Mouse (Mus musculus): ENCODE results near the gene Surf2.

The Surf2 gene

DNA sequence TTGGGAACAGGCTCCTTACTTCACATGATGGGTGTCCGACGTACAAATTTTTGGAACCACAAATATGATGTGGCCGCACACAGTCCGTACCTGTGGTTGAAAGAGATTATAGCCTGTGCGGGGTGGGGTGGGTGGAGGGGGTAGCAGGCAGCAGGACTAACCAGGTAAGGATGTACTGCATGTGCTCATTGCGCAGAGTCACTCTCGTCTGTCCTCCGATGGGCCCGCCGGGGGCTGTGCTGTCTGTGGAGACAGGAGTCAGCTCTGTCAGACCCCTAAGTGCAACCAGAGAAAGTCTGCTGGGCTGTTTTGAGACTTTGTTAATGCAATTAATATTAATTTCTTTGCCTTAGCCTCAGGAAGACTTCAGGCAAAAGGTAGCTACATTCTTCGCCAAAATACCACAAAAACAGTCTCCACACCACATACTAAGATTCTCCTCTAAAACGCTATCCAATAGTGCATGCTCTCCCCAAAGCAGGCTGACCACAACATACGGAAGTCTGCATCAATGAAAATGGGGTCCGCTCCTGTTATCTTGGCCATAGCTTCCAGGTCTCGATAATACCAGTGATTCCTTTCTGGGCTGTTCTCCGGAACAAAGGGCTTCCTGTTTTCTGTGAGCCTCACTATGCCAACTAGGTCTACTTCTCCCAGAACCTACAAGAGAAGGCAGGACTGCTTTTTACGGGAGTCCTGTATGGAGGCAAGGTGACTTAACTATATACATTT lies 2.6 kb upstream of the Surf2 start:
- CTCF ChIA-PET = no interaction called here

DNA sequence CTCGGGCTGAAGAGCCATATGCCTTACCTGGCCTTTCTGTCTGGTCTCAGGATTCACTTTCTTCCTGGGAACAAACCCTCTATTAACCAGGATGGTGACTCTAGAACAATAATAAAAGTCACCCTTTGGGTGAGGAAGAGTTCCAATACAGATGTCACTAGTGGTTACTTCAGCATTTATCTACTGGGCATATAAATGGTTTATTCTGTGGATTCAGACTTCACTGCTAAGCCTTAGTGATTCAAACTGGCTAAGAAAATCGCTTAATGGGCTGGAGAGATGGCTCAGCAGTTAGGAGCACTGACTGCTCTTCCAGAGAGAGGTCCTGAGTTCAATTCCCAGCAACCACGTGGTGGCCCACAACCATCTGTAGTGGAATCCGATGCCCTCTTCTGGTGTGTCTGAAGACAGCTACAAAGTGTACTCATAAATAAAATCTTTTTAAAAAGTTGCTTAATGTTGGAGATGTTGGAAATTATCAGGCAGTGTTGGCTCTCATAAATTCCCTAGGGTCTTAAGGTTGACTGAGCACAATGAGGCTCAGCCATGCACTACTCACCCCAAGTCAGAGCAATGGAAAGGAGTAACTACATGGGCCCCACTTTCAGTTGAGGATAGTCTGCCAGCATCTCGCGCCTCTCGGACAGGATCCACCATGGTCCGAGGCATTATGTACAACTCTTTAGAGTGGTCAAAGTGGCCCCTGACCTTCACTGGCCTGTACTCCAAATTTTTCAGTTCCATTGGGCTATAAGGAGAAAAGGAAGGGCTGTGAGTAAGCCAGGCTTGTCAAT lies 1.8 kb upstream of the Surf2 start:
- CTCF ChIA-PET = no interaction called here

DNA sequence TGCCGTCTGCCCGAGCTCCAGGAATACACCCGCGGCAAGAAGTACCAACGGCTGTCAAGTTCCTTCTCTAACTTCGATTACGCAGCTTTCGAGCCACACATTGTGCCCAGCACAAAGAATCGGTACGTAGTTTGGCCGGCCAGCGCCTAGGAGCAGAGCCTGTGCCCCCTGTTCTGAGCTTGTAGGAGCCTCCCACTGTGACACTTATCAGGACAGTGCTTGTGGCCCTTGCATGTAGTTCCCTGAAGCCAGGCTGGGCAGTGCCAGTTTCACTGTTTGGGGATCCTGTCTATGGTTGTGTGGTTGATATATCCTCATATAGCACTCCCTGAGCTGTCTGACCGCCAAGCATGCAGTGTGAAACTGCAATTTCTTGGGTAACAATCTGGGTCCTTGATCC lies 571 bp downstream of the Surf2 start:
- CTCF ChIA-PET = interaction anchor here (1.0 kb wide), 1 partner anchor 13 kb away, joined by 3 read pairs; no protein-coding TSS in a partner anchor

DNA sequence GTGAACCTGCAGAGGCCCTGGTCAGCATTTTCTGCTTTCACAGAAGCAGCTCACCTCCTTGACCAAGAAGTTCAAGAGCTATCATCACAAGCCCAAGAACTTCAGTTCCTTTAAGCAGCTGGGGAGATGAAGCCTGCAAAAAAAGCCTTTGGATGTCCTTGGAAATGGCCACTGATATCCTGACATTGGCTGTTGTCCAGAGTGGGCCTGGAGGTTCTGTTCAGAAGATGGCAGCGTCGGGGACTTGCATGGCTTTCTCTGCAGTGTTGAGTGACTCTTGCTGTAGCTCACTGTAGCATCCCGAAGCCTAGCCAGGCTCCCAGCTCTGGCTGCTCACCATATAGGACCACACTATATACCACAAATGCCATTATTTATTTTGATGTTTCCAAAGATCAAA lies 3.5 kb downstream of the Surf2 start:
- CTCF ChIA-PET = no interaction called here

DNA sequence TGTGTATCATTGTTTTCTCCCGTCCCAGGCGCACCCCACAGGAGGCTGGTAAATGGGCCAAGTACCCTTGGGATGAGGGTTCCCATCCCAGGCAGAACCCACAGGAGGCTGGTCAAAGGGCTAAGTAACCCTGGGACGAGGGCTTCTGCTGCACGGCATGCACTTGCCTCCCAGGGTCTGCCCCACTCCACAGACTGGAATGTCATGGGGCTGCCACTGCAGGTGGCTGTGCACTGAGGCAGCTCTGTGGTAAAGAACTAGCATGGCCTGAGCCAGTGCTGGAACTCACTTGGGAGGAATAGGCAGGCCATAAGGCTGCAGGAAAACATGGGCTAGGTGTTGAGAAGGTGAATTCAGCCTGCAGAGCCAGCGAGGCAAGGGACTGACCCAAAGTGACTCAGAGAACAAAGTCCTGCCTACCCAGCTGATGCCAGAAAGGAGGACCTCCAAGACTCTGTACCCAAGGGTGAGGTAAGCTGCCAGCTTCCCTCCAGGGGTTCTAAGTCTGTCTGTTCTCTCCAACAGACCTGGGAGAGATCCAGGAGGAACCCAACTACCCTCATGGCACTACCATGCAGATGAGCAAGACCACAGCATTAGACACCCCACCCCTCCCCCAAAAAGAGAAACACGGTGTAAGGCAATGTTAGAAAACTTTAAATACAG lies 4.2 kb downstream of the Surf2 start:
- CTCF ChIA-PET = no interaction called here

DNA sequence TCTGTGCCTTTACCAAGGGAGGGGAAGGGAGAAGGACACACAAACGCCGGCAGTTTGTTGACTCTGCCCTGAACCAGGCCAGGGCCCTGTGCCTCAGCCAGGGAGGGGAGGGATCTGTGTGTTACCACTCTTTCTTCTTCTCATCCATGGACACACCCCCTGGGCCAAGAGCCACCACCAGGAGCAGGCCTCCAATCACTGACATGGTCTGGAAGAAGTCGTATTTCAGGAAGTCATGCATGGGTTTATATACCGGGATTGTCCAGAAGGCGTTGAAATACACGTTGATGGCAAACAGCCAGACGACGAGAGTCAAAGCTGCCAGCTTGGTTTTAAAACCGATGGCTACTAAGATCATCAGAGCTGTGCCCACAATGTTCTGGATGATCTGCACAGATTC lies 5.6 kb downstream of the Surf2 start:
- CTCF ChIA-PET = no interaction called here

DNA sequence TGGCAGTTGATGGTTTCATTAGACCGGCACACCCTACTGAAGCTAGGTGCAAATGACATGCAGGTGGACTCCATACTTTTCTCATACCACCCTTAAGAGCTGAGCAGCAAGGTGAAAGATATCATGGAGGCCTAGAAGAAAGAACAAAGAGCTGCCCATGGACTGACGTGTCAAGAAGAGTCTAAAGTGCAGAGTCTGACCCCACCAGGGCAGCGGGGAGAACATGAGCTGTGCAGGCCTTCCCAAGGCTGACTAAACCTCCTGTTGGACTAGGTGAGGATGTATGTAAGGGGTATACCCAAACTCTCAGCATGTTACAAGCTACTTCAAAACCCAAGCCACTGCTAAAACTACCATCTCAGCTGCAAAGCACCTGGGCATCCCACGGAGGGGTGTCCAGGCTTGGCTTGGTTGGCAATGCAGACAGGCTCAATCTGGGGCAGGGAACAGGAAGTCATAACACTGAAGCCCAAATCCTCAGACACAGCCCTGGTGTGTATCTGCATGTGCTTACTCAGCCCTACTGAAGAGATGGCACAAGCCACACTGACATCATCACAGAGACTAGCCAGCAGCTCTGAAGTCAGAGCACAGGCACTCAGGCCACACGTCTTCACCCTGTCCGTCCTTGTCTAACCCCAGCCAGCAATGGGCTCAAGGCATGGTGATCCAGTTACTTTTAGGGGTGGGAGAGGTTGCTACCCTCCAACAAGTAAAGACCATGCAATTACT lies 11.7 kb downstream of the Surf2 start:
- CTCF ChIA-PET = interaction anchor here (0.6 kb wide), 1 partner anchor 27 kb away, joined by 3 read pairs; no protein-coding TSS in a partner anchor

DNA sequence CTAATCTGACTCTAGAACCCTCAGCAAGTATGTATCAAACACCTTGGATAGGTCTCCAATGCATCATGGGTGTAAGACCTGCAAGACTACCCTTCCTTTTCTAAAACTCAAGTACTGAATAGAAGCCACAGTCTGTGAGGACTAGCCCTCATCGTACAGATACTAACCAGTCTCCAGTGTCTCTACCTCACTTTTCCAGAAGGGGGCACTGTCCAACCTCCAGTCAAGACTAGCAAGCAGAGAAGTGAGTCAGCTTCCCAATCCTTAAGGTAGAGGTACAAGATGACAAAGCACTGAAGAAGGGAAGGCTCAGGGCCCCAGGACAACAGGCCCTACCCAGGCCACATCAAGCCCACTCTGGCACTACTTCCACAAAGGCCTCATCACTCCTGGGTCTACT lies 14.2 kb downstream of the Surf2 start:
- CTCF ChIA-PET = interaction anchor here (0.6 to 1.0 kb wide), 2 partner anchors 14 to 108 kb away, joined by 3 read pairs; partner anchors contain the start of gene Surf1

DNA sequence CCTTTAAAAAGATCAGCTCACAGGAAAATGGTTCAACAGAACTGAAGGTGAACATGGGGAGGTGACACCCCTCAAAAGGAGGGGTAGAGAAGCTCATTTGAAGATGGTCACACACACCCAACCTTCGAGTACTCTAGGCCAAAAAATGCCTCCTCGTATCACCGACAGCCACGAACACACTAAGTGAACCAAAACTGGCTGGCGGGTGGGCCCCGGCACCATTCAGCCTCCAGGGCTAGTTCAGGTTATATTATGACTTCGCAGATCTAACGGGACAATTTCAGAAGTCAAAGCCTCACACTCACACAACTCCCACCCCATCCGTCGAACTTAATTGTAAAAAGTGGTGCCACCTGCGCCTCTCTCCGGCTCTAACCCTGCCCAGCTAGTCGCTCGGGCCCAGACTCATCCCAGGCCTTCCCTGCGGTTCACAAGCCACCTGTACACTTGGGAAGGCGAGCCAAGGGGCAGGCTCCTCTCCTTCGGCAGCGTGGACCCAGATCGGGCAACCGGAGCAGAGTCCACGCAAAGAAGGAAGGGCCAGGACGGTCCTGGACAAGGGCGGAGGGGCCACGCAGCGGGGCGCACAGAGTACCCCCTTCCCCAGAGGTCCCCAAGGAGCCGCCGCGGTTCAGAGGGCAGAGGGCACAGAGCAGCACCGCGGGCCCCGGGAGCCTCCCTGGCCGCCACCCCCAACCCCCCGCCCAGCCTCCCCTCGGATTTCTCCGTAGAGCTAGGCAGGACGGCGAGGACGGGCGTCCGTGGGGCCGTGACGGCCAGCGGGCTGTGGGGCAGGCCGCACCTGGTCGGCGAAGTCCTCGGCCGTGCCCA lies 16.5 kb downstream of the Surf2 start:
- CTCF ChIA-PET = interaction anchor here (0.6 kb wide), 1 partner anchor 14 kb away, joined by 3 read pairs; no protein-coding TSS in a partner anchor

DNA sequence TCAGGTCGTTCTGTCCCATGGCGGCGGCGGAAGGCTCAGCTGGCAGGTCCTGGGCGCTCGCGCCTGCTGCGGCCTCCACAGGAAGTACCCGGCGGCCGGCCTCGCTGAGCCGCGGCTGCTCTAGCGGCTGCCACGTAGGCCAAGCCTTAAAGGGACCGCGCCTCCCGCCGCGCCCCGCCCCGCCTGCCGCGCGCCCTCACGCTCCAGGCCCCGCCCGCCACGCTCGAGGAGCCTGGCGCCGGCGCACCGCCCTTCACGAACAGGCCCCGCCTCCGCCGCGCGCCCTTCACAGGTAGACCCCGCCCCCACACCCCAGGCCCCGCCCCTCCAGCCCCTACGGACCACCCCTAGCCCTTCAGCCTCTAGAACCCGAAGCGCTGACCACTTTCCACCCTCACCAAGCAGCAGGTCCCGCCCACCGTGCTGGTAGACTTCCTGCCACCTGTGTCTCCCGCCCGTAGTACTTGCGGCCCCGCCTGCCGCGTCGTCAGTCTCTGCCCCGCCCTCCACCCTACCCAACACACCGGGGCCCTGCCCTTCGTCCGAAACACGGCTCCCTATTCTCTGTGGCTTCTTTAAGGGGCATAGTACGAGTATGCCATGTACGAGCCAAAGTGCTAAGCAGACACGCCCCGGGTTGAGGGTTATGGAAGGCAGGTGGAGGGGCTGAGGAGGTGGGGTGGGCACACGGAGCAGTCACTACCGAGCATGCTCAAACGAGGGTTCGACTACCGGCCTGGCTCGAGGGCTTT lies 17.3 kb downstream of the Surf2 start, which contains the start of the genes Surf4 and Stkld1:
Gene Surf4 (minus strand): TSS at position 625 of the 752 bp plus-strand sequence.
Gene Stkld1 (plus strand): TSS at position 744 of the 752 bp plus-strand sequence.
- CTCF ChIA-PET = interaction anchor here (0.6 kb wide), 1 partner anchor 15 kb away, joined by 3 read pairs; no protein-coding TSS in a partner anchor

DNA sequence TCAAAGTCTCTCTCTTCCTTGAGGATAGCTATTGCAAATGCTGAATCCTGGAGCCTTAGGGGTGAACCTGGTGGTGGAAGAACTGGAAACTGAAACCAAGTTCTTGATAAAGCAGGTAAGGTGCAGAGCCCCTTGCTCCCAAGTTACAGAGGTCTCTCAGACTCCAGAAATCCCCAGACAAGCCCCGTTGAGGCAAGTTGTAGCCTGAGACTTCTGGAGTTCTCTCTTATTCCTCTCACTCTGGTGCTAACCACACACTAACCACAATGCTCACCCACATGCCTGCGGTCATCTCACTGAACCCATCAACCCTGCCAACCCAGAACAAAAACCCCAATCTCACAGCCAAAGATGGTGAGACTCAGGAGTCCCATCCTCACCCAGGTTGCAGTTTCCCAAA lies 19.1 kb downstream of the Surf2 start:
- CTCF ChIA-PET = interaction anchor here (0.7 kb wide), 1 partner anchor 370 kb away, joined by 4 read pairs; no protein-coding TSS in a partner anchor

DNA sequence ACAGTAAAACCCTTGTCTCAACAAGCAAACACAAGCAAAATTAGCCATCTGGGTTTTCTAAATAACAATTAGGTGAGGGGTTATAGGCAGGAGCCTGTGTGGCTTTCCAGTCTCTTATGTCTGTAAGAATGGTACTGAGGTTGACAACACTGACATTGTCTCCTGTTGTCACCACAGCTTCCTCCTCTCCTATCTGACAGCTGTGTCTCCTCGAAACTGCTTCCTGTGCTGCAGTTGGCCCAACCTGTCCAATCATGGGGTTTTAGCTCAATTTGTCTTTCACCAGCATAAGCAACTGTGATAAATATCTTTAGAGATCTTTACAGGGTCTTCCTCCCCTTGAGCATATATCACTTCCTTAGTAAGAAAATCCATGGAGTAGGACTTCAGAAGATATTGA lies 20.3 kb downstream of the Surf2 start:
- CTCF ChIA-PET = interaction anchor here (0.8 kb wide), 1 partner anchor 499 kb away, joined by 3 read pairs; no protein-coding TSS in a partner anchor

DNA sequence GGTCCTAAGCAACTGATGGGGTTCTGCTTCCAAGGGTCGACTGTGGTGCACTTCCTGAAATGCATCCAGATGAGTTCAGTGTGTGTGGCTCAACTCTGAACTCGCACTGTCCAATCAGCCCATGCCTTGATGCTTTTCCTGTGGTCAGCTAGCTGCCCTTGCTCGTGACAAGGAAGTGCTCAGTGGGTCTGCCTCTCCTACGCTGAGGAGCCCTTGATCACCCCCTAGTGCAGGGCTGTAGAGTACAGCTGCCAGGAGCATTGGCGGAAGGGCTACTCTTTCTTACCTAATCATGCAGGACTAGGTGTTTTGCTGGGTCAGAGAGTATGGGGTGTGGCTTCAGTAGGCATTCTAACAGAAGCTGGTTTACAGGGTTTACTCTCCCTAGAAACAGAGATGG lies 25.4 kb downstream of the Surf2 start:
- CTCF ChIA-PET = no interaction called here

DNA sequence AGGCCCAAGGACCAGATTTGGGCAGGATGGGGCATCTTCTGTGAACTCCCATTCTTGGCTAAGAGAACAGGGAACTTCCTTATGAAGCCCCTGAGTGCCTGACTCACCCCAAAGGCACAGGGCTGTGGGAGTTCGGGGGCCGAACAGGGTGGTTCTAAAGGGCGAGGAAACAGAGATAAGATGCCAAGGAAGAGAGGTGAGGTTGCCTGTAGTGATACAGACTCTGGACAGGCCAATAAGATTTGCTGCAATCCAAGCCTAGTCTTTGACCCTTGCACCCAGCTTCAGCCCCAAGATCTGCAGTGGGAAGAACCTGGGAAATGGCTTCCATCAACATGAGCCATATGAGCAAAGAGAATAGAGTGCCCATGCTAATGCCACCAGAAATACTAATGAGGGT lies 27.1 kb downstream of the Surf2 start:
- CTCF ChIA-PET = no interaction called here

DNA sequence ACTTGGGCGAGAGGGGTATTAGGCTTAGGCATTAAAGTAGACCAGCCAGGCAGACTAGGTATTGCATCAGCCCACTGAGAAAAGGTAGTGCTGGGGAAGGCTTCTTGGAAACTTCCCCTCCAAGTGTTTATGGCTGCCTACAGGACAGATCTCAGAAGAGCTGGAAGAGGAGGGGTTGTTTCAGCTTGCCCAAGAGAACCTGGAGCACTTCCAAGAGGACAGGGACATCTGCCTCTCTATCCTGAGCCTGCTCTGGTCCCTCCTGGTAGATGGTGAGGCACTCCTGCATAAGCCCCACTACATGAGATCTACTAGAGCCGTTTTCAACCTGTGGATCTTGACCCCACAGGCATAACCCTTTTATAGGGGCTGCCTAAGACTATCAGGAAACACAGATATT lies 34.2 kb downstream of the Surf2 start:
- CTCF ChIA-PET = no interaction called here

DNA sequence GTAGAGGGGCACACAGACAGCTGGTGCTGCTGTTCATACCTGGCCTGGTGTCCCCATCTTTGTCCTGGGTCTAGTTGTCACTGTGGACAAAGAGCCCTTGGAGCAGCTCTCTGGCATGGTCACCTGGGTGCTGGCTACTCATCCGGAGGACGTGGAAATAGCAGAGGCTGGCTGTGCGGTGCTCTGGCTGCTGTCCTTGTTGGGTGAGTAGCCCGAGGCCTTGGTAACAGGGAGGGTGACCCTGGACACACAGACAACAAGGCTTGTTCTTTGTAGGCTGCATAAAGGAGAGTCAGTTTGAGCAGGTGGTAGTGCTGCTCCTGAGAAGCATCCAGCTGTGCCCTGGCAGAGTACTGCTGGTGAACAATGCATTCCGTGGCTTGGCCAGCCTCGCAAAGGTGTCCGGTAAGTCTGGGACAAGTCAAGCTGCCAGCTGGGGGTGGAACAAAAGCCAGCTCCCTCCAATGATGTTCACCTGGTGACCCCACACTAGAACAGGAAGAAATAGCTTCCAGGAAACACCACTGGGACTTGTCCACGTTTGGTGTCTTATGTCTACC lies 35.3 kb downstream of the Surf2 start:
- CTCF ChIA-PET = no interaction called here

DNA sequence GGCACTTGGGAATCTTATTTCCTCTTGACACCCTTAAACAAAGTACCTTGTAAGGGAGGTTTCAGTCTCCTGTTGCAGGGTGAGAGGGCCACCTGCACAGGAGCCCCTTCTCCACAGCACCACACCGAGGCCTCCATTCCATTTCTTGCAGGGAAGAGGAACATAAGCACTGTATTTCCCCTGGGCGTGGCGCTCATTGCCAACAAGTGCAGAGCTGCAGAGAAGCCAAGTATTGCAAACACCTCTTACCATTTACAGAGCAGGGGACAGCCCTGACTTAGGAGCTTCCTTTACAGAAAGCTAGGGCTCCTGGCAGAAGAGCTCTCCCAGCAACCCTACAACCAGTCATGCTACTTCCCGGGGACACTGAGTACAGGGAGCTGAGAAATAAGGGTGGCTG lies 36.0 kb downstream of the Surf2 start:
- CTCF ChIA-PET = no interaction called here

DNA sequence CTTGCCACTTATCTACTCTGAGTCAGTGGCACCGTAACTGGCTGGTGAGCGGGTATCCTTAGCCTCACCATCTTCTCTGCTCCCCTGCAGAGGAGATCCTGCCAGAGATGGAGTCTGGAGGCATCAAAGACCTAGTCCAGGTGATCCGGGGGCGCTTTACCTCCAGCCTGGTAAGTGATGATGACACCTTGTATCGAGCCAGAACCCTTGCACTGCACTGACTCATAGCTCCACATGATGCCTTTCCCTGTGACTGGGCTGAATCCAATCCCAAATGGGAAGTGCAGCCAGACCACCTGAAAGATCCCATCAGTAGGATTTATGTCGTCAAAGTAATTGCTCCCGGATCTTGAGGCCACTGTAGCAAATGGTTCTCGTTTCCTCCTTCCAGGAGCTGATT lies 36.7 kb downstream of the Surf2 start:
- CTCF ChIA-PET = no interaction called here

DNA sequence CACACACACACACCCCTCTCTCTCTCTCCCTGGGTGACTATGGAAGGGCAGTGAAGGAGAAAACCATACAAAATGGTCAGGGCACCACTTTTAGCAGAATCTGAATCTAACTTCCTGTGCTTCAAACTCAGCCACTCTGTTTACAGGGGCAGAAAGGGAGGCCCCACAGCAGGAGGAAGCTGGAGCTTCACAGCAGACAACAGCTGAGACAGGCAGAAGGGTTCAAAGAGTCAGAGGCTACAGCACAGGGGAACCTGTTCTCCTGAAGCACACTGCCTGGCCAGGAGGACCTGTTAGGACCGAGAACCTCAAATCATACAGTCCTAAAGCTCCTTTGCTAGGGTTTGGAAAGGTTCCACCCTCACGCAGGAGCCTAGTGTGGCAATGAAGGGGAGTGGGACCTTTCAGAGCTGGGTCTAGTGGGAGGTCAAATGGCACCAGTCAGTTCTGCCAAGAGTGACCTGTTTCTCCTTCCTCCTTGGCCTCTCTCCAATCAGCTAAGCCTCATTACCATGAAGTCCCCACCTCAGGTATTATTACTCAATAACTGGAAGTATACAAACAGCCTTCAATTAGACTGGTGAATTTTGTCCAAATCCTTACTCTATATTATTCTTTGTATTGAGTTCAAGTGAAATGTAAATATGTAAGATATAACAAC lies 38.7 kb downstream of the Surf2 start:
- CTCF ChIA-PET = interaction anchor here (0.8 kb wide), 1 partner anchor 28 kb away, joined by 3 read pairs; no protein-coding TSS in a partner anchor

All from spleen, embryonic (tissue).